Mouse (Mus musculus) midbrain, embryonic 11.5 days (tissue): ENCODE measurements around the gene Terf2. TPM values are rescaled to one million over a fixed set of nuclear protein-coding genes. Genes with fewer than 3 reads are reported as not detected.
"Not testable (repeated sequence)": the region's sequence is repeated elsewhere in the genome, so short reads cannot be mapped to it uniquely, and the experiment has no call there.

Source experiments
- ATAC-seq: fragments of 200-750 bp; cut with Nextera tagmentation; 2 replicates; pipeline ENCODE4 v1.8.0; 2017; ENCODE audit warnings: moderate TSS enrichment, moderate library complexity; ENCODE audit not compliant: low FRiP score
- DNase-seq: peaks from one replicate; pipeline ENCODE4 v3.0.0; 2015; ENCODE audit warnings: low spot score; ENCODE audit errors: missing footprints
- H3K27ac ChIP-seq: fragments of 300-500 bp; sonication (generic); 2 replicates; pipeline ENCODE4 v1.5.1; 2014; ENCODE audit warnings: low read depth, low read length
- H3K27me3 ChIP-seq: fragments of 300-500 bp; sonication (generic); 2 replicates; pipeline ENCODE4 v1.6.1; 2014; ENCODE audit warnings: mild to moderate bottlenecking, low read length, moderate library complexity, mixed read lengths; ENCODE audit not compliant: control insufficient read depth, insufficient read depth
- H3K36me3 ChIP-seq: fragments of 300-500 bp; sonication (generic); 2 replicates; pipeline ENCODE4 v1.6.1; 2014; ENCODE audit warnings: mild to moderate bottlenecking, low read length, moderate library complexity, mixed read lengths; ENCODE audit not compliant: control insufficient read depth, insufficient read depth
- H3K4me1 ChIP-seq: fragments of 300-500 bp; sonication (generic); 2 replicates; pipeline ENCODE4 v1.6.1; 2014; ENCODE audit warnings: low read length; ENCODE audit not compliant: control insufficient read depth, insufficient read depth
- H3K4me2 ChIP-seq: fragments of 300-500 bp; sonication (generic); 2 replicates; pipeline ENCODE4 v1.6.1; 2014; ENCODE audit warnings: mild to moderate bottlenecking, moderate library complexity
- H3K4me3 ChIP-seq: fragments of 300-500 bp; sonication (generic); 2 replicates; pipeline ENCODE4 v1.5.1; 2014; ENCODE audit warnings: low read depth, low read length
- H3K9ac ChIP-seq: fragments of 300-500 bp; sonication (generic); 2 replicates; pipeline ENCODE4 v1.6.1; 2014; ENCODE audit warnings: low read length
- H3K9me3 ChIP-seq: fragments of 300-500 bp; sonication (generic); 2 replicates; pipeline ENCODE4 v1.6.1; 2016; ENCODE audit warnings: low read length; ENCODE audit not compliant: control insufficient read depth
- WGBS: fragments of 180-500 bp; shearing (Covaris S2); extraction: QIAGEN DNeasy Blood & Tissue Kit; methylation state at CpG from one replicate; pipeline ENCODE4 v1.1.7; 2014; 5-methylcytosine and 5-hydroxymethylcytosine counted together
- polyA plus RNA-seq: library from polyadenylated mRNA; unstranded; fragments of >200 nt; fragmentation: Nextera tagmentation; extraction: Ambion mirVana; gene quantifications from 2 replicates; pipeline ENCODE4 v1.2.1, GENCODE M21; 2014

Gene Terf2
- polyA plus RNA-seq, 1 experiment from 2014 or later: 16.6 TPM

DNA sequence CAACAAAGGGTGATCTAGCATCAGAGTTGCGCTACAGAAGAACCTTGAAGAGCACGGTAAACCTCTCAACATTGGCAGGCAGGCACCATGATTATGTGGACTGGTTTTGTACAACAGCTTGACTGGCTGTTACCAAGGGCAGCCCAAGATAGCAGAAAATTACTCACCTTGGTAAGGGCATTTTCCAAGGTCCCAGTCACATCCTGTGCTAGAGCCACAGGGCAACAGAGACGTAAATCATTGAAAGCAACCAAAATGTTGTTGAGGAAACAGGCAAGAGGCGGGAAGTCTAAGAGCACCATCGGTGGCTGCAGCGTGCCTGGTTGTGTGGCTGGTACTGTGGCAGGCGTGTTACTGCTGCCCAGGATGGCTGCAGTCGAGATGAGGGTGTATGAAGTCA is 44.3 kb downstream of the Terf2 start:
- Histone ChIP-seq H3K9ac (no peak overlapping the region), H3K4me3 (no peak overlapping the region), H3K9me3 (no peaks in the 10 kb centered on the region), H3K36me3 (peaks cover 24% of the 10 kb centered on the region), H3K27ac (no peak overlapping the region), H3K4me1 (peaks cover 21% of the 10 kb centered on the region), H3K4me2 (no peak overlapping the region), H3K27me3 (no peaks in the 10 kb centered on the region)
- DNase-seq (peak; percentile 39), ATAC-seq (no peak)
- WGBS: 94% methylated on average over 8 of the region's 8 CpGs

- Histone ChIP-seq H3K27me3 (no peaks in the 10 kb centered on the region), H3K36me3 (peaks cover 29% of the 10 kb centered on the region), H3K27ac (no peak overlapping the region), H3K4me1 (peaks cover 12% of the 10 kb centered on the region), H3K4me2 (no peak overlapping the region; the same call in 1 of the 2 replicates), H3K9me3 (no peaks in the 10 kb centered on the region), H3K9ac (no peak overlapping the region), H3K4me3 (no peak overlapping the region)
- DNase-seq: peak; percentile 81
- 94% methylated on average over 4 of the region's 4 CpGs for WGBS
- ATAC-seq: no peak
Measured at GRCm38 (mm10) chr8:107049480-107049879, 46.9 kb downstream of the Terf2 start.

DNA sequence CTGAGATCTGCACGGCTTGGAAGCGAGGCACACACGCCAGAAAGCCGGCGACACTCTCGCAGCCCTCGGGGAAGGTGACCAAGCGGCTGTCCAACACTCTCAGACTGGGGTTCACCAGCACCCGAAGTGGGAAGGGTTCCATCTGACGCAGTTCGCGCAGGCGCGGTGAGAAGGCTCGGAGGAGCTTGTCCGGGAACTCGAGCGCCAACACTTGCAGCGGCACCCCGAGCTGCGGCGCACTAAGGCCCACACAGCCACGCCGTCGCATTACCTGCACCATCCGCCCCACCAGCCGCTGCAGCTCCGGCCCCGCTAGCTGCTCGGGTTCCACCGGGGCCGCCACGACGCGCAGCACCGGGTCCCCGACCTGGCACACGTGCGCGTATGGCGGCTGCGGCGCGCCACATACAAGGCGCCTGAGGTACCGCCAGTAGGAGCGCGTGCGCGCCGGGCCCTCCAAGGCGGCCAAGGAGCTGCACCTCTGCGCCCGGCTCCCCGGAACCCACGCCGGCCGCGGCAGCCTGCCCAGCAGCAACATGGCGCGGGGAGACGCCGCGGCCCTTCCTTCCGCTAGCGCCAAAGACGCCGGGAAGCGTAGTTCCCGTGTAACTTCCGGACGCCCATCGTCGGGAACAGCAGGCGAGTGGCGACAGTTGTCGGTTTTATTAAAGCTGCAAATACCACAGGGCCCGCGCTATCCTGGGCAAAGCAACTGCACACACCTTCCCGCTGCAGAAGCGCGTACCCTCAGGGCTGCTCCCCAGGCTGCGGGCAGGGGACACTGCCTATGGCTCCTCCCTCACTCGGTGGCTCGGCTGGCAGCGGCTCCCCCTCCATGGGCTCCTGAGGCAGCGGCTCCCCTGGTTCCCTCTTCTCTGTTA is 48.0 kb downstream of the Terf2 start, which contains the start of gene Pdf:
Pdf (minus strand) TSS at position 554 of the 881 bp plus-strand sequence.
- H3K9ac ChIP-seq: peak within 1 kb of the TSS; percentile 87
- peak; percentile 86 for ATAC-seq

DNA sequence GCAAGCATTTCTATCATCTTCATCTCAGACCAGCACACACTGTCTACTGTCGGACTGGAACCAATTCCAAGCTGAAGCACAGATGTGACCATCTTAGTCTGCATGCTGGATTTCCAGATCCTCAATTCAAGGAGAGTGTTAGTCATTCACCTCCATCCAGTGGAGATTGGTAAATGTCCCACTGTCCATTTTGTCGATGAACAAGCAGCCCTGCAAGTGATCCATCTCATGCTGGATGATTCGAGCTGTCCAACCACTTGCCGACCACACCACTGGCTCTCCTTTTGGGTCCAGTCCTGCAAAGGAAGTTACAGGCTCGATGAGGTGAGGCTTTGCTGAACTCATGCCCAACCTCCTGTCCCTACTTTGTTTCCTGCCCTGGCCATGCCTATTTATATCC is 49.4 kb downstream of the Terf2 start:
- ATAC-seq (no peak), DNase-seq (peak; percentile 75)
- Histone ChIP-seq H3K27ac (no peak overlapping the region), H3K36me3 (peaks cover 28% of the 10 kb centered on the region), H3K9me3 (no peaks in the 10 kb centered on the region), H3K27me3 (no peaks in the 10 kb centered on the region), H3K4me1 (peaks cover 12% of the 10 kb centered on the region), H3K9ac (no peak overlapping the region), H3K4me3 (no peak overlapping the region), H3K4me2 (no peak overlapping the region)
- WGBS: 91% methylated on average over 5 of the region's 5 CpGs

More for the DNA sequence above, 48.0 kb downstream of the Terf2 start, which contains the start of gene Pdf:
- H3K9me3 ChIP-seq: no peaks in the 10 kb centered on the region
- peaks cover 12% of the 10 kb centered on the region for H3K4me1 ChIP-seq
- peak; percentile 96 for DNase-seq
- H3K27ac ChIP-seq: peak within 1 kb of the TSS; percentile 82
- WGBS: under 1% methylated on average over 87 of the region's 87 CpGs
- H3K27me3 ChIP-seq: no peaks in the 10 kb centered on the region
- H3K36me3 ChIP-seq: peaks cover 33% of the 10 kb centered on the region
- H3K4me3 ChIP-seq: peak within 1 kb of the TSS; percentile 80
- peak within 1 kb of the TSS; percentile 89 for H3K4me2 ChIP-seq

DNA sequence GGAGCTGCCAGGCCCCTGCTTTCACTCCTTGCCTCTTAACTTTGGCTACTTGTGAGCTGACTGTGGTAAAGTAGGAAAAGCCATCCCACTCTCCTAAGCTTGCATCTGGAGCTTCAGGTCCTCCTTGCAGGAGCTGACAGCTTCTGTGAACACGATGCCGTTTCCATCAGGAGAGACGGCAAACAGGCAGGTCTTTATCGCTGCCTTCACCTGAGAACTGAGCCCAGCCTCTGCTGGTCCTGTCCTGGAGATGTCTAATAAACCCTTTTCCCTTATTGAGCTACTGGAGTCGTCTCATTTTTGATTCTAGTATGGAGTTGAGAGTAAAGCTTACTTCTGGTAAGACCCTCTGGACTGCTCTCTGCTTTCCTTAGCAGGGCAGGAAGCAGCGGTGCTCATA is 50.9 kb downstream of the Terf2 start:
- H3K4me1 ChIP-seq: peaks cover 12% of the 10 kb centered on the region
- H3K4me2 ChIP-seq: no peak overlapping the region
- no peaks in the 10 kb centered on the region for H3K9me3 ChIP-seq
- H3K36me3 ChIP-seq: peaks cover 32% of the 10 kb centered on the region
- DNase-seq: peak; percentile 59
- ATAC-seq: no peak
- no peaks in the 10 kb centered on the region for H3K27me3 ChIP-seq
- 93% methylated on average over 6 of the region's 6 CpGs for WGBS
- H3K27ac ChIP-seq: no peak overlapping the region
- no peak overlapping the region for H3K4me3 ChIP-seq
- H3K9ac ChIP-seq: no peak overlapping the region

GRCm38 (mm10) chr8:107040632-107041031 is 55.7 kb downstream of the Terf2 start:
- no peaks in the 10 kb centered on the region for H3K4me1 ChIP-seq
- no peaks in the 10 kb centered on the region for H3K27me3 ChIP-seq
- no peak overlapping the region for H3K4me3 ChIP-seq
- no peak overlapping the region for H3K9ac ChIP-seq
- 87% methylated on average over 7 of the region's 7 CpGs for WGBS
- ATAC-seq (no peak), DNase-seq (no peak)
- no peaks in the 10 kb centered on the region for H3K9me3 ChIP-seq
- no peak overlapping the region for H3K4me2 ChIP-seq
- no peak overlapping the region for H3K27ac ChIP-seq
- H3K36me3 ChIP-seq: peaks cover 28% of the 10 kb centered on the region

DNA sequence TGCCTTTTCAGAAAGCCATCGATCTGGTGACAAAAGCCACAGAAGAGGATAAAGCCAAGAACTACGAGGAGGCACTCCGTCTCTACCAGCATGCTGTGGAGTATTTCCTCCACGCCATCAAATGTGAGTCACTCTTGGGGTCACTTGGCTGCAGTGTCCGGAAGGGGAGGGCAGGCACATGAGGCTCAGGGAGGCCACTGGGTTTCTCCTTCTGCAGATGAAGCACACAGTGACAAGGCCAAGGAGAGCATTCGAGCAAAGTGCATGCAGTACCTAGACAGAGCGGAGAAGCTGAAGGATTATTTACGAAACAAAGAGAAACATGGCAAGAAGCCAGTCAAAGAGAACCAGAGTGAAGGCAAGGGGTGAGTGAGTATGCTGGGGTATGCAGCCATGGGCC is 59.7 kb downstream of the Terf2 start:
- no peak overlapping the region for H3K27ac ChIP-seq
- peaks cover 9% of the 10 kb centered on the region for H3K36me3 ChIP-seq
- no peak overlapping the region for H3K4me3 ChIP-seq
- DNase-seq (no peak), ATAC-seq (no peak)
- H3K4me1 ChIP-seq: peaks cover 8% of the 10 kb centered on the region
- H3K27me3 ChIP-seq: no peaks in the 10 kb centered on the region
- H3K4me2 ChIP-seq: no peak overlapping the region
- 90% methylated on average over 8 of the region's 8 CpGs for WGBS
- no peaks in the 10 kb centered on the region for H3K9me3 ChIP-seq
- no peak overlapping the region for H3K9ac ChIP-seq

DNA sequence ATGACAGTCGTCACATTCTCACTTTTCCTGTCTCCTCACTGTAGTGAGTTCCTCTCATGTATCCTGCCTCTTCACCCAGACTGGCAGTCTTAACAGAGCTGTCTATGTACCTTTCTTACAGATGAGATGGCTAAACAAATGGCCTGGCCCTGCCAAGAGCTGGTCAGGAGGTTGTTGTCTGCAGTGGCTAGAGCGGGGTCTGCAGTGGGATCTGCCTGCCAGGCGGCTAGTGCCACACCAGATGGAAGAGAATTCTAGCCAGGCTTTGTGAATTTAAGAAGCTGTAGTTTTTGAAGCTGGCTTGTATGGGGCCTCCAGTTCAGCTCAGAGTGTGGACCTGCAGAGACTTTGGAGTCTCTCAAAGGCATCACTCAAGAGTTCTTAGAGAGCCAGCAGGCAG is 60.7 kb downstream of the Terf2 start:
- H3K4me1 ChIP-seq: peaks cover 8% of the 10 kb centered on the region
- 89% methylated on average over 3 of the region's 3 CpGs for WGBS
- peaks cover 1% of the 10 kb centered on the region; the same call in 1 of the 2 replicates for H3K36me3 ChIP-seq
- H3K9me3 ChIP-seq: no peaks in the 10 kb centered on the region
- ATAC-seq (no peak), DNase-seq (no peak)
- H3K9ac ChIP-seq: no peak overlapping the region
- no peak overlapping the region for H3K27ac ChIP-seq
- no peaks in the 10 kb centered on the region for H3K27me3 ChIP-seq
- H3K4me2 ChIP-seq: no peak overlapping the region
- no peak overlapping the region for H3K4me3 ChIP-seq

DNA sequence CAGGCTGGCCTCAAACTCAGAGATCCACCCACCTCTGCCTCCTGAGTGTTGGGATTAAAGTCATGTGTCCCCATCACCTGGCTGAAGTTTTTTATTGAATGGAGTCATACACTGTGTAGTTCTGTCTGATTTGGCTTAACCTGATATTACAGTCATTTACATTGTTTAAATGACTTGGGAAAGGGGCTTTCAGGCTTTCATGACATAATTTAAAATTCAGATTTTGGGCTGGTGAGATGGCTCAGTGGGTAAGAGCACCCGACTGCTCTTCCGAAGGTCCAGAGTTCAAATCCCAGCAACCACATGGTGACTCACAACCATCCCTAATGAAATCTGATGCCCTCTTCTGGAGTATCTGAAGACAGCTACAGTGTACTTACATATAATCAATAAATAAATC is 62.7 kb downstream of the Terf2 start:
- not testable (repeated sequence) for ATAC-seq, H3K4me2 ChIP-seq, H3K27ac ChIP-seq, H3K27me3 ChIP-seq, H3K9me3 ChIP-seq, DNase-seq, H3K4me1 ChIP-seq, H3K4me3 ChIP-seq, H3K36me3 ChIP-seq, H3K9ac ChIP-seq
- 94% methylated on average over 2 of the region's 2 CpGs for WGBS
